Mouse (Mus musculus) C2C12 (cell line): Measurements from ENCODE around the gene Igfbp5.

Experiments
- CEBPB ChIP-seq: IDR thresholded peaks from one replicate; pipeline ENCODE4 v1.6.1; 2011; ENCODE audit warnings: low read depth, mild to moderate bottlenecking, control low read depth, moderate library complexity
- CTCF ChIP-seq: IDR thresholded peaks from one replicate; pipeline ENCODE4 v1.5.1; 2011; ENCODE audit not compliant: control insufficient read depth, insufficient read depth, insufficient read length
- MAX ChIP-seq: IDR thresholded peaks from one replicate; pipeline ENCODE4 v1.6.1; 2011; ENCODE audit warnings: mild to moderate bottlenecking, control low read depth
- MYOD1 ChIP-seq: IDR thresholded peaks from one replicate; pipeline ENCODE4 v1.6.1; 2011; ENCODE audit warnings: low read depth; ENCODE audit not compliant: control insufficient read depth, insufficient read length
- MYOG ChIP-seq: IDR thresholded peaks from one replicate; pipeline ENCODE4 v1.6.1; 2011; ENCODE audit not compliant: control insufficient read depth, insufficient read length; ENCODE audit errors: extremely low read depth

GRCm38 (mm10) chr1:72855729-72856128 is 19.0 kb downstream of the Igfbp5 start:
- TF ChIP-seq CTCF (no peak), MYOD1 (no peak), MYOG (no peak), CEBPB (no peak), MAX (no peak)
